In the genomic region with DNA sequence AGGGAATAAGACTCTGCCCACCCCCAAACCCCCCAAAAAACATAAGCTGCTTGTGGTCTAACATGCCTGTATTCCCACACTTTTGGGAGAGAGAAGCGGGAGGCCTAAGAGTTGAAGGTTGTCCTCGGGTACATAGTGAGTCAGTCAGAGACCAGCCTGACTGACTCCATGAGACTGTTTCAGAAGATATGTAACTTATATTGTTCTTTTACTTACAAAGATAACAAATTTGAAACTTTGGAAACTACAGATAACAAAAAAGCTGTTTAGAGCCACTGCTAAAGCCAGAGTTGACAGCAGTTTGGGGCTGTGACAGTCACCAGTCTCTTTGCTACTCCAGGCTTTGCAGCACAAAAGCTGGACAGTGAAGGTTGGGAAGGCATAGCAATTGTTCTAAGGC, we compare ENCODE assay signal across 22 mouse cellular contexts. TPM values are rescaled to one million over a fixed set of nuclear protein-coding genes. Genes with fewer than 3 reads are reported as not detected.
A peak's percentile ranks its signal among the peaks of the same experiment; 100 is the strongest.
DNase-seq lines count a peak whose midpoint lies in the region; ATAC-seq and TF ChIP-seq lines count a peak whose summit lies in the region.
"Had no signal": no experiment of that assay in that cellular context is flagged by ENCODE, and none has a peak within 500 bp of the region (broad histone marks: within the 10 kb centered on the region; RNA-seq: fewer than 3 reads in every experiment).

No protein-coding gene starts in this region.

- TF ChIP-seq EP300 in liver, embryonic 14.5 days (IDR thresholded peaks at IDR 0.05; ENCODE audit: low read depth), result no peak
- no peak for TF ChIP-seq EP300 in liver, postnatal 0 days (IDR thresholded peaks at IDR 0.05; ENCODE audit: low read depth)
- no peak for TF ChIP-seq EP300 in stomach, postnatal 0 days (optimal IDR thresholded peaks at IDR 0.05)

- no peaks in the 10 kb centered on the region for H3K36me3 ChIP-seq in liver, embryonic 14.5 days (replicated peaks; ENCODE audit: control insufficient read depth, insufficient read depth, low read depth)
- H3K36me3 ChIP-seq in liver, postnatal 0 days (replicated peaks; ENCODE audit: insufficient read depth, low read length), result no peaks in the 10 kb centered on the region
- H3K36me3 ChIP-seq in stomach, postnatal 0 days (ENCODE audit: control insufficient read depth, insufficient read depth, low read length), result no peaks in the 10 kb centered on the region
- H3K36me3 ChIP-seq: hindbrain, embryonic 12.5 days; hindbrain, embryonic 15.5 days had no signal

- no peaks in the 10 kb centered on the region for H3K9me3 ChIP-seq in liver, embryonic 14.5 days (ENCODE audit: control insufficient read depth, low read length)
- no peaks in the 10 kb centered on the region for H3K9me3 ChIP-seq in liver, postnatal 0 days (ENCODE audit: low read length)
- no peaks in the 10 kb centered on the region for H3K9me3 ChIP-seq in stomach, postnatal 0 days (ENCODE audit: control insufficient read depth, low read length)

- H3K4me2 ChIP-seq in liver, embryonic 14.5 days (ENCODE audit: low read depth), result no peak overlapping the region
- H3K4me2 ChIP-seq in liver, postnatal 0 days (ENCODE audit: low read depth, low read length), result no peak overlapping the region
- H3K4me2 ChIP-seq in stomach, postnatal 0 days (replicated peaks; ENCODE audit: low read depth), result no peak overlapping the region
- H3K4me2 ChIP-seq: heart, embryonic 11.5 days; hindbrain, embryonic 12.5 days; hindbrain, embryonic 15.5 days had no signal

- 0 out of 2 replicates have a peak, but pooled peaks have one; percentile 21 for ATAC-seq in liver, embryonic 14.5 days (ENCODE audit: insufficient read depth)
- ATAC-seq in liver, postnatal 0 days, result no peak
- ATAC-seq in megakaryocyte progenitor cell, adult 5-6 weeks (replicated peaks; ENCODE audit: poor library complexity), result peak; percentile 51
- no peak for ATAC-seq in stomach, postnatal 0 days (ENCODE audit: low FRiP score, low TSS enrichment)
- no peak for ATAC-seq in granulocyte monocyte progenitor cell, adult 5-6 weeks (replicated peaks; ENCODE audit: poor library complexity, severe bottlenecking)
- ATAC-seq: activated CD4-positive, CD25-positive, alpha-beta regulatory T cell, adult 4 months; CD4-positive, CD25-positive, alpha-beta regulatory T cell, adult 4 months; forebrain, embryonic 14.5 days; forebrain, postnatal 0 days had no signal

- no peak overlapping the region for H3K4me3 ChIP-seq in liver, embryonic 14.5 days (ENCODE audit: insufficient read depth in 1 of 2, low read depth in 2 of 2, low read length in 2 of 2)
- no peak overlapping the region for H3K4me3 ChIP-seq in liver, postnatal 0 days (ENCODE audit: low read depth, low read length)
- H3K4me3 ChIP-seq in stomach, postnatal 0 days (ENCODE audit: low read depth, low read length), result no peak overlapping the region
- H3K4me3 ChIP-seq: gastrocnemius, adult 2 months; heart, adult 2 months; hindbrain, embryonic 12.5 days; hindbrain, embryonic 15.5 days had no signal

- H3K4me1 ChIP-seq in liver, embryonic 14.5 days (replicated peaks; ENCODE audit: control insufficient read depth in 2 of 2, insufficient read depth in 2 of 2, low read length in 1 of 2), result peaks cover 0 to 7% of the 10 kb centered on the region in 2 experiments; a peak in 2 of 4 replicates
- no peaks in the 10 kb centered on the region for H3K4me1 ChIP-seq in liver, postnatal 0 days (ENCODE audit: insufficient read depth)
- no peaks in the 10 kb centered on the region for H3K4me1 ChIP-seq in stomach, postnatal 0 days (replicated peaks; ENCODE audit: control insufficient read depth, insufficient read depth)
- H3K4me1 ChIP-seq: hindbrain, embryonic 12.5 days; hindbrain, embryonic 15.5 days had no signal

- no peak overlapping the region for H3K9ac ChIP-seq in liver, embryonic 14.5 days (replicated peaks)
- H3K9ac ChIP-seq in liver, postnatal 0 days (replicated peaks), result no peak overlapping the region
- H3K9ac ChIP-seq in stomach, postnatal 0 days (ENCODE audit: low read length), result no peak overlapping the region
- H3K9ac ChIP-seq: forebrain, postnatal 0 days; hindbrain, embryonic 12.5 days; hindbrain, embryonic 15.5 days had no signal

- no peak for TF ChIP-seq CTCF in liver, embryonic 14.5 days (IDR thresholded peaks at IDR 0.05; ENCODE audit: low read depth)
- TF ChIP-seq CTCF in liver, postnatal 0 days (IDR thresholded peaks at IDR 0.05; ENCODE audit: low read depth), result no peak
- TF ChIP-seq CTCF in stomach, postnatal 0 days (IDR thresholded peaks at IDR 0.05; ENCODE audit: low read depth), result no peak

- H3K27ac ChIP-seq in liver, embryonic 14.5 days, result no peak overlapping the region
- no peak overlapping the region for H3K27ac ChIP-seq in liver, postnatal 0 days (ENCODE audit: low read depth)
- H3K27ac ChIP-seq in stomach, postnatal 0 days (replicated peaks), result peak overlapping the region; percentile 58
- H3K27ac ChIP-seq: gastrocnemius, adult 2 months; heart, adult 2 months; hindbrain, embryonic 12.5 days; hindbrain, embryonic 15.5 days had no signal

- WGBS in liver, embryonic 14.5 days (ENCODE audit: insufficient replicate concordance), result 33% methylated on average over 2 of the region's 2 CpGs
- 54% methylated on average over 2 of the region's 2 CpGs for WGBS in liver, postnatal 0 days (ENCODE audit: insufficient replicate concordance)
- 73% methylated on average over 2 of the region's 2 CpGs for WGBS in stomach, postnatal 0 days

- H3K27me3 ChIP-seq in liver, embryonic 14.5 days (ENCODE audit: control insufficient read depth, insufficient read depth, low read length), result no peaks in the 10 kb centered on the region
- H3K27me3 ChIP-seq in liver, postnatal 0 days (ENCODE audit: insufficient read depth, low read length), result no peaks in the 10 kb centered on the region
- no peaks in the 10 kb centered on the region for H3K27me3 ChIP-seq in stomach, postnatal 0 days (ENCODE audit: control insufficient read depth, insufficient read depth, low read length)
- H3K27me3 ChIP-seq: hindbrain, embryonic 12.5 days; hindbrain, embryonic 15.5 days had no signal

- no peak for DNase-seq in liver, embryonic 14.5 days (ENCODE audit: low read depth in 3 of 3, low spot score in 3 of 3)
- DNase-seq in liver, postnatal 0 days, result no peak
- no peak for DNase-seq in stomach, postnatal 0 days (ENCODE audit: low spot score)
- DNase-seq in neural tube, embryonic 10.5 days (ENCODE audit: extremely low spot score, low spot score), result no peak
- DNase-seq: adrenal gland, adult 8-10 months; adrenal gland, postnatal 25 days; cerebellum, adult 11-12 months; cerebellum, adult 8-10 months; cerebellum, postnatal 10 days; cerebellum, postnatal 36 days; forebrain, postnatal 0 days; gastrocnemius, adult 2 months; gastrocnemius, postnatal 14 days; heart, adult 2 months had no signal

RNA-seq across cellular contexts. Expression of gene Rab10, which starts 15.5 kb away (rescaled TPM):
- 19.9 and 28.7 TPM in 2 replicates for polyA plus RNA-seq in liver, embryonic 14.5 days (2012; rRNA removed)
- 42.1 and 47.1 TPM in 2 replicates for polyA plus RNA-seq in liver, embryonic 14.5 days (2014; fragmentation: Nextera tagmentation; extraction: Ambion mirVana)
- 31.6 and 34.6 TPM in 2 replicates for polyA plus RNA-seq in liver, postnatal 0 days (2015; fragmentation: Nextera tagmentation; extraction: Ambion mirVana)
- total RNA-seq in megakaryocyte progenitor cell, adult 5-6 weeks (2015), result 93.9 and 100 TPM in 2 replicates
- total RNA-seq in megakaryocyte progenitor cell, adult 5-6 weeks (2017), result 89.1 and 113 TPM in 2 replicates
- 83.9 and 91.2 TPM in 2 replicates for polyA plus RNA-seq in stomach, postnatal 0 days (2015; fragmentation: Nextera tagmentation; extraction: Ambion mirVana)
- 57.5 and 59.4 TPM in 2 replicates for total RNA-seq in granulocyte monocyte progenitor cell, adult 5-6 weeks (2014; fragmentation: Nextera tagmentation)
- 88.2 and 111 TPM in 2 replicates for total RNA-seq in granulocyte monocyte progenitor cell, adult 5-6 weeks (2017)

RNA-seq across cellular contexts. Expression of gene Kif3c, which starts 39.7 kb away (rescaled TPM):
- 0.42 and 0.58 TPM in 2 replicates for polyA plus RNA-seq in liver, embryonic 14.5 days (2012; rRNA removed)
- 0.58 and 0.61 TPM in 2 replicates for polyA plus RNA-seq in liver, embryonic 14.5 days (2014; fragmentation: Nextera tagmentation; extraction: Ambion mirVana)
- 0.46 and 0.52 TPM in 2 replicates for polyA plus RNA-seq in liver, postnatal 0 days (2015; fragmentation: Nextera tagmentation; extraction: Ambion mirVana)
- total RNA-seq in megakaryocyte progenitor cell, adult 5-6 weeks (2015), result 2.0 and 2.2 TPM in 2 replicates
- 1.4 and 1.6 TPM in 2 replicates for total RNA-seq in megakaryocyte progenitor cell, adult 5-6 weeks (2017)
- 2.5 TPM in 2 replicates for polyA plus RNA-seq in stomach, postnatal 0 days (2015; fragmentation: Nextera tagmentation; extraction: Ambion mirVana)
- total RNA-seq in granulocyte monocyte progenitor cell, adult 5-6 weeks (2014; fragmentation: Nextera tagmentation), result 2.7 and 7.8 TPM in 2 replicates
- 3.3 and 4.4 TPM in 2 replicates for total RNA-seq in granulocyte monocyte progenitor cell, adult 5-6 weeks (2017)

Comparison
In these comparisons a context has a peak if more than half of its experiments do, and no peak if none do; other contexts are left out.
1. ATAC-seq: peak in liver, embryonic 14.5 days (single experiment) and megakaryocyte progenitor cell, adult 5-6 weeks (single experiment); none in liver, postnatal 0 days (single experiment), stomach, postnatal 0 days (single experiment) and granulocyte monocyte progenitor cell, adult 5-6 weeks (single experiment).